Mouse (Mus musculus) neural tube, embryonic 12.5 days (tissue): ENCODE measurements around the gene Mfap2. TPM values are rescaled to one million over a fixed set of nuclear protein-coding genes. Genes with fewer than 3 reads are reported as not detected.

Experiments
- ATAC-seq: fragments of 200-750 bp; cut with Nextera tagmentation; 2 replicates; pipeline ENCODE4 v1.8.0; 2017; ENCODE audit warnings: low read depth, mild to moderate bottlenecking, moderate TSS enrichment, moderate library complexity; ENCODE audit not compliant: low FRiP score
- H3K27ac ChIP-seq: fragments of 300-500 bp; sonication (generic); 2 replicates; pipeline ENCODE4 v1.5.1; 2016
- H3K27me3 ChIP-seq: fragments of 300-500 bp; sonication (generic); replicated peaks from 2 replicates; pipeline ENCODE4 v1.6.1; 2016; ENCODE audit warnings: mild to moderate bottlenecking
- H3K36me3 ChIP-seq: fragments of 300-500 bp; sonication (generic); 2 replicates; pipeline ENCODE4 v1.6.1; 2016; ENCODE audit warnings: mild to moderate bottlenecking
- H3K4me1 ChIP-seq: fragments of 300-500 bp; sonication (generic); 2 replicates; pipeline ENCODE4 v1.6.1; 2016
- H3K4me2 ChIP-seq: fragments of 300-500 bp; sonication (generic); replicated peaks from 2 replicates; pipeline ENCODE4 v1.6.1; 2016; ENCODE audit warnings: mild to moderate bottlenecking
- H3K4me3 ChIP-seq: fragments of 300-500 bp; sonication (generic); 2 replicates; pipeline ENCODE4 v1.5.1; 2016
- H3K9ac ChIP-seq: fragments of 300-500 bp; sonication (generic); 2 replicates; pipeline ENCODE4 v1.6.1; 2016; ENCODE audit warnings: mild to moderate bottlenecking
- H3K9me3 ChIP-seq: fragments of 300-500 bp; sonication (generic); 2 replicates; pipeline ENCODE4 v1.6.1; 2016; ENCODE audit warnings: mild to moderate bottlenecking
- WGBS: fragments of 180-500 bp; shearing (Covaris S2); methylation state at CpG from one replicate; pipeline ENCODE4 v1.1.7; 2016; 5-methylcytosine and 5-hydroxymethylcytosine counted together
- polyA plus RNA-seq: library from polyadenylated mRNA; unstranded; fragments of >200 nt; fragmentation: Nextera tagmentation; extraction: Ambion mirVana; gene quantifications from 2 replicates; pipeline ENCODE4 v1.2.1, GENCODE M21; 2016

Mfap2 gene
- 265 and 278 TPM in 2 replicates for polyA plus RNA-seq

DNA sequence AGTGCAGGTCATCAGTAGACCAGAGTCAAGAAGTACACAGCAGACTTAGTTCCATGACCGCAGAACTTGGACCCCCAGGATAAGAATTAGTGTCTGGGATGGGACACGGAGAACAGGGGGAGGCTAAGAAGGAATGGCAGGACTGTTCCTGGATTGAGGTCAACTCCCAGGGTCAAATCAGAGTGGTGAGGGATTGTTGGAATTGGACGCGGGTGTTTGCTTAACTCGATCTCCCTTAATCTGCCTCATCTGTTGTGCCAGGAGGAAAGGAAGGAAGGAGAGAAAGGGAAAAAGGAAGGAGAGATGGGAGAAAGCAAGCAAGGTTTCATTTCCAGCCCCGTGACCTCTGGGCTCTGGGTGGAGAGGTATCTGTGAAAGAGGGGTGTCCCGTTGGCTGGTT lies at the start of gene Mfap2:
Gene Mfap2, plus strand, starts transcription at position 301 of the 400 bp plus-strand sequence.
- peak within 1 kb of the TSS; percentile 83 for H3K4me2 ChIP-seq
- H3K9me3 ChIP-seq, result peaks cover 7% of the 10 kb centered on the region; the same call in 1 of the 2 replicates
- peak within 1 kb of the TSS; percentile 80 for H3K9ac ChIP-seq
- no peak for ATAC-seq
- no peak within 1 kb of the TSS for H3K27ac ChIP-seq
- H3K4me3 ChIP-seq, result peak within 1 kb of the TSS; percentile 66
- H3K4me1 ChIP-seq, result peaks cover 31% of the 10 kb centered on the region
- no peaks in the 10 kb centered on the region for H3K27me3 ChIP-seq
- H3K36me3 ChIP-seq, result peaks cover 55% of the 10 kb centered on the region
- WGBS, result 26% methylated on average over 7 of the region's 7 CpGs

DNA sequence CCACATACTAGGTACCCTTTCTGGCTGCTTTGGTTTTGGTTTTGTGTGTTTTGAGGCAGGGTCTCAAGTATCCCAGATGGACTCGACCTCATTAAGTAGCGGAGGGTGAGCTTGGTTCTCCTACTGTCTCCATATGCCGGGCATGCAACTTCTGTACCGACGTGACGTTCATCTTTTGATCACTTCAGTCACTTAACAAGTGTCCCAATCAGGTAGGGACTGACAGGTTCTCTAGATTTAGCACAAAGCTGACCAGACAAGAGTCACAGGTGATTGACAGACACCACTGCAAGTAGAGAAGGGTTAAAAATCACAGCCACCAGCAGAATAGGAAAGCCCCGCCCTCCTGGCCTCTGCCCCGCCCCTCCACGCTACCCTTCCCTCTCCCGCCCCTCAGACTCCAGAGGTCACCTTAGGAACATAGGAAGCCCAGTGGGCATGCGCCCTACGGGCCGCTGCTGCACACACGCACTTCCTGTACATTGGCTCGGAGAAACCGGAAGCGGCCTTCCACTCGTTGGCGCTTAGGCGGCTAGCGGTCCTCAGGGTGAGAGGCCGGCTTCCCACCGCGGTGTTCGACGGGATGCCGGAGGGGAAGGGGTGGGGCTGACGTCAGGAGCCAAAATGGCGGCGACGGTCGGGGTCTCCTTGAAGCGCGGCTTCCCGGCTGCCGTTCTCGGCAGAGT lies 49.3 kb upstream of the Mfap2 start, which contains the start of gene Sdhb:
Gene Sdhb, plus strand, starts transcription at position 423 of the 686 bp plus-strand sequence.
- WGBS, result 4% methylated on average over 37 of the region's 37 CpGs

DNA sequence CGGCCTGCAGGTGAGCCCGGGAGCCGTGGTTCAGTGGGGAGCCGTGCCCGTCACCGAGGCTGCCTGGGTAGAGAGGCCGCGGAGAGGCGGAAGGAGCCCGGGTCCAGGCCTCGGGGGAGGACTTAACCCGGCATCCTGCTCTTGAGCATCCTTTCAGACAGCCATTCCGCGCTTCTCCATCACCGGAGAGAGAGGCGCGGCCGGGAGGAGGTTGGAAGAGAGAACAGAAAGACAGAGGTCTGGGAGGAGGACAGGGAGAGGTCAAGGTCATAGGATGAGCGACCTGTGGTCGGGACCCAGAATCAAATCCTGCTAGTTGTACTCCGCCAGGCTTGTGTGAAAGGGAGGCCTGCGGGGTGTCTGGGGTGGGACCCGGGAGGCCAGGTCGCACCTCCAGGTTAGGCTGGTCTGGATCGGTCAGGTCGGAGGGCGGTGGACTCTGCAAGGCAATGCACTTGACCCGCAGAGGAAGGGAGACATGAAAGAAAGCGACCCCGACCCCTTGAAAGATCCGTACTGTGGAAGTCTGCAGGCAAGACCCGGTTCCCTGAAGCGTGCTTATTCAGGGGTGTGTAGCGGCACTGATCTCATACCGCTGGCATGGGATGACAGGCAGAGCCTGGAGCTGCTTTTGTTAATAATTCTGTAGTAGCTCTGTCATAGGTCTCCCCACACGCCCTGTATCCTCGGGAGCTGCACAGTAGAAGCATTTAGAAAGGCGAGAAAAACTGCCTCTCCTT lies 48.6 kb upstream of the Mfap2 start:
- H3K9ac ChIP-seq, result peak overlapping the region; percentile 94
- H3K4me2 ChIP-seq, result peak overlapping the region; percentile 95
- no peaks in the 10 kb centered on the region for H3K9me3 ChIP-seq
- peaks cover 30% of the 10 kb centered on the region for H3K4me1 ChIP-seq
- H3K4me3 ChIP-seq, result peak overlapping the region; percentile 94
- H3K27ac ChIP-seq, result peak overlapping the region; percentile 76; the same call in 1 of the 2 replicates
- H3K27me3 ChIP-seq, result no peaks in the 10 kb centered on the region; the same call in 1 of the 2 replicates
- ATAC-seq, result peak; percentile 34
- 2% methylated on average over 38 of the region's 38 CpGs for WGBS
- peaks cover 9% of the 10 kb centered on the region for H3K36me3 ChIP-seq

More for the DNA sequence above, 49.3 kb upstream of the Mfap2 start, which contains the start of gene Sdhb:
- H3K27me3 ChIP-seq, result no peaks in the 10 kb centered on the region; the same call in 1 of the 2 replicates
- peak within 1 kb of the TSS; percentile 95 for H3K4me2 ChIP-seq
- peak within 1 kb of the TSS; percentile 76; the same call in 1 of the 2 replicates for H3K27ac ChIP-seq
- peak within 1 kb of the TSS; percentile 94 for H3K9ac ChIP-seq
- H3K4me1 ChIP-seq, result peaks cover 30% of the 10 kb centered on the region
- H3K9me3 ChIP-seq, result no peaks in the 10 kb centered on the region
- peaks cover 3% of the 10 kb centered on the region; the same call in 1 of the 2 replicates for H3K36me3 ChIP-seq
- H3K4me3 ChIP-seq, result peak within 1 kb of the TSS; percentile 94
- ATAC-seq, result peak; percentile 92

GRCm38 (mm10) chr4:140962207-140962909 lies 47.9 kb upstream of the Mfap2 start:
- WGBS, result 76% methylated on average over 8 of the region's 8 CpGs
- Histone ChIP-seq H3K4me2 (peak overlapping the region; percentile 95), H3K9ac (peak overlapping the region; percentile 94), H3K27me3 (no peaks in the 10 kb centered on the region), H3K9me3 (no peaks in the 10 kb centered on the region), H3K27ac (no peak overlapping the region), H3K4me3 (peak overlapping the region; percentile 94), H3K4me1 (peaks cover 24% of the 10 kb centered on the region), H3K36me3 (peaks cover 15% of the 10 kb centered on the region)
- ATAC-seq, result no peak

DNA sequence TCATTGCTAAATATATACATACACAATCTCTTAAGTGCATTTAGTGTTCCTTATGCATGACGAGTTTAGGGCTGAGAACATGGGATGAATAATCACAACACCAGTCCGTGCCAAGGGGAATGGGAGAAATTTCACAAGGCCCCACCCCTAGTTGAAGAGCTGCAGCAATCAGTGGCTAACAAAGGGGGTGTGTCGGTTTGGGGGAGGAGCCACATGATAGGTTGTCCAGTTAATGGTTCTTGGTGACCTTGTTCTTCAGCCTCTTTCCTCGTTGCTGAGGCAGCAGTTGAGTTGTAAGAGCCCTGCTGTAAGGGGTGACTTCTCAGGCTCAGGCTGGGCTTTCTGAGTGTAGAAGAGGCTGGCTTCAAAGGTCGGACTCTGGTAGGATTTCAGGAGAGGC lies 47.3 kb upstream of the Mfap2 start:
- WGBS, result 42% methylated on average over 5 of the region's 5 CpGs
- H3K36me3 ChIP-seq, result peaks cover 21% of the 10 kb centered on the region
- no peaks in the 10 kb centered on the region for H3K27me3 ChIP-seq
- no peak for ATAC-seq
- no peak overlapping the region for H3K9ac ChIP-seq
- peaks cover 20% of the 10 kb centered on the region for H3K4me1 ChIP-seq
- H3K27ac ChIP-seq, result no peak overlapping the region
- H3K4me3 ChIP-seq, result no peak overlapping the region
- H3K4me2 ChIP-seq, result peak overlapping the region; percentile 95; the same call in 1 of the 2 replicates
- no peaks in the 10 kb centered on the region for H3K9me3 ChIP-seq

- Histone ChIP-seq H3K36me3 (peaks cover 30% of the 10 kb centered on the region), H3K4me1 (peaks cover 20% of the 10 kb centered on the region), H3K27ac (no peak overlapping the region), H3K9ac (no peak overlapping the region), H3K4me3 (no peak overlapping the region), H3K27me3 (no peaks in the 10 kb centered on the region), H3K9me3 (no peaks in the 10 kb centered on the region), H3K4me2 (no peak overlapping the region)
- WGBS, result 86% methylated on average over 9 of the region's 9 CpGs
- ATAC-seq, result no peak
Observed at GRCm38 (mm10) chr4:140963941-140964597, 46.1 kb upstream of the Mfap2 start.

DNA sequence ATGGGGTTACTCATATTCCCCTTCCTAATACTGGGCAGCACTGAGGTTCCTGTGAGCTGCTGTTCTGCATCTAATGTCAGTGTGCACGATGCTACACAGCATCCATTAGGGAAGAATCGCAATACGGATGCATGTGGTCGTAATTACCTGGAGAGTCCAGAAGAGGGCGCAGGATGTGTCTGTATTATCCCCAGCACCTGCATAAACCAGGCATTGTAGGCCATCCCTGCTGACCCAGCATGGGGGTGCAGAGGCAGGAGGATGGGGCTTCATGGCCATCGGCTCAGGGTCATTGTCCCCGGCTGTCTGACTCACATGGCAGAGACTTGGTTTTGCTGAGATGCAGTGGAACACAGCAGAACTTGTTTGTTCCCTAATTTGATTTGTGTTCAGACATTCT lies 45.6 kb upstream of the Mfap2 start:
- no peak overlapping the region for H3K4me2 ChIP-seq
- H3K27ac ChIP-seq, result no peak overlapping the region
- no peaks in the 10 kb centered on the region for H3K27me3 ChIP-seq
- no peak overlapping the region for H3K4me3 ChIP-seq
- H3K9ac ChIP-seq, result no peak overlapping the region
- H3K4me1 ChIP-seq, result peaks cover 20% of the 10 kb centered on the region
- WGBS, result 17% methylated on average over 7 of the region's 7 CpGs
- peaks cover 35% of the 10 kb centered on the region for H3K36me3 ChIP-seq
- no peaks in the 10 kb centered on the region for H3K9me3 ChIP-seq
- no peak for ATAC-seq

DNA sequence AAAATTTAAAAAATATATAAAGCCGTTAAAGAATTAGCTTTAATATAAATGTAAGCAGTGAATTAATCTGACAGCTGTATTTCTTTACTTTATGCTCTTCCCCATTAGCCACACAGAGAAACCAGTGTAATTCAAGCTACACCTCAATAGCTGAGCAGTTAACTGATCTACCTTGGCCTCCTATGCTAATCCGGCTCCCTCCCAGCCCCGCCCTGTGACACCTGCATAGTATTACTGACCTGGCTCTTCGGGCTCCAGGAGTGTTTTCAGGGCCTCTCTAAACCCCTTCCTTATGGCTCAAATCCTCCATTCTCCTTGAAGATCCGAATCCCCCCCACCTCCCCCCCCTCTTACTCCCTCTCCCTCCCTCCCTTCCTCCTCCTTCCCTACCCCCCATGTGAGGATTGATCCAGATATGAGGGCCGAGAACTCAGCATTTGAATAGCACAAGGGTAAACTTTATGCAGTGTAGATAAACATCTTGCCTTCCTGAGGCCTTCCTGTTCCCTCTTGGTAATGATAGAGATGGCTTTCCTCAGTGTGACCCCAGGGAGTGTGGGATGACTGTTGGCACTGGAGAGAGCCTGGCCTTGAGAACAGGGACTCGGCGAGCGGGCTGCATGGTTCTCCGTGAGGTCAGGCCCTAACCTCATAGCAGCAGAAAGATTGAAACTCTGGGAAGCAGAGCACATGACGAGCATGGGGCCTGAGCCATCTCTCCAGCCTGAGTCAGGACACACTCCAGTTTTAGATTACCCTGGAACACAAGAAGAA lies 42.6 kb upstream of the Mfap2 start:
- WGBS, result 89% methylated on average over 11 of the region's 11 CpGs
- Histone ChIP-seq H3K27me3 (no peaks in the 10 kb centered on the region), H3K9me3 (no peaks in the 10 kb centered on the region), H3K36me3 (peaks cover 63% of the 10 kb centered on the region), H3K4me2 (no peak overlapping the region), H3K9ac (no peak overlapping the region), H3K4me3 (no peak overlapping the region), H3K27ac (no peak overlapping the region), H3K4me1 (peaks cover 8% of the 10 kb centered on the region; the same call in 1 of the 2 replicates)
- no peak for ATAC-seq

DNA sequence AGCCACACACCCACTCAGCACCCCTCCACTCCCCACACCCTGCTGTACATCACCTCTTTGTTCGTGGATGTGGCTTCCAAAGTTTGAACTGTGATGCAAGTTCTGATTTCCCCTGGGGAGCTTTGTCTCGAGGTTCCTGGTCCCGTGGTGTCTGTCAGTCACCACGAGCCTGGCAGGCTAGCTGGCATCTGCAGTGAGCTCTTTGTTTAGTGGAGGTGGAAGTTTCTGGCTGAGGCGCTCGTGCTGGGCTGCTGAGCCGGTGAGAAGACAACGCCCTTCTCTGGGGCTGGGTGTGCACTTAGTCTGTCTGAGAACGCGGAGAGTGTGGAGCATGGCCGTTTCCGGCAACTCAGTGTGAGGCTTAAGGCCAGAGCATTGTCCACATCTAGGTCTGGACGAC lies 38.5 kb upstream of the Mfap2 start:
- H3K36me3 ChIP-seq, result peaks cover 94% of the 10 kb centered on the region
- H3K4me1 ChIP-seq, result no peaks in the 10 kb centered on the region
- H3K27ac ChIP-seq, result no peak overlapping the region
- WGBS, result 92% methylated on average over 13 of the region's 13 CpGs
- no peak overlapping the region for H3K4me2 ChIP-seq
- no peaks in the 10 kb centered on the region for H3K9me3 ChIP-seq
- H3K9ac ChIP-seq, result no peak overlapping the region
- no peak for ATAC-seq
- H3K27me3 ChIP-seq, result no peaks in the 10 kb centered on the region
- H3K4me3 ChIP-seq, result no peak overlapping the region

DNA sequence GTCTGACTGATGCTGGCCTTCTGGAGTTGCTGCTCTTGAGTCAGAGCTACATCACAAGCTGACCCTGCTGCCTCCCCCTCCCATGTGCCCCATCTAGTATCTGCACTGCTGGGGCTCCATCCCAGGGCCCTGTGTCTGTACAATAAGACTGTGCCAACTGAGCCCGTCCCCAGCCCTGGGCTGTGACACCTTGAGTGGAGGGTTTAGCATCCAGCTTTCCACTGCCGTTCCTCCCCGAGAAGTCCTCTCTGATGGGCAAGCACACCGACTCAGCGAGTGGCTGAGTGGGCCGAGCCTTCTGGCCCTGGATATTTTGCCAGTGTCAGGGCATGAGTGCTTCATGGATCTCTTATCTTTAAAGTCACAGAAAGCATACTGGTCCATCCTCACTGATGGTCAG lies 35.8 kb upstream of the Mfap2 start:
- no peak overlapping the region for H3K4me2 ChIP-seq
- H3K36me3 ChIP-seq, result peaks cover 98% of the 10 kb centered on the region
- H3K27ac ChIP-seq, result no peak overlapping the region
- H3K4me3 ChIP-seq, result no peak overlapping the region
- no peaks in the 10 kb centered on the region for H3K4me1 ChIP-seq
- no peak for ATAC-seq
- no peaks in the 10 kb centered on the region for H3K9me3 ChIP-seq
- 94% methylated on average over 6 of the region's 6 CpGs for WGBS
- H3K9ac ChIP-seq, result no peak overlapping the region
- H3K27me3 ChIP-seq, result no peaks in the 10 kb centered on the region

- no peak overlapping the region for H3K4me2 ChIP-seq
- ATAC-seq, result no peak
- H3K4me1 ChIP-seq, result no peaks in the 10 kb centered on the region
- no peaks in the 10 kb centered on the region for H3K9me3 ChIP-seq
- 94% methylated on average over 7 of the region's 7 CpGs for WGBS
- H3K36me3 ChIP-seq, result peaks cover 96% of the 10 kb centered on the region
- no peak overlapping the region for H3K9ac ChIP-seq
- no peak overlapping the region for H3K4me3 ChIP-seq
- no peak overlapping the region for H3K27ac ChIP-seq
- no peaks in the 10 kb centered on the region for H3K27me3 ChIP-seq
Observed at GRCm38 (mm10) chr4:140975356-140975755, 34.9 kb upstream of the Mfap2 start.
